Mouse (Mus musculus) forebrain, embryonic 11.5 days (tissue): ENCODE results near the gene Fbxl19. TPM values are rescaled to one million over a fixed set of nuclear protein-coding genes. Genes with fewer than 3 reads are reported as not detected.

Experiments
- ATAC-seq: fragments of 200-750 bp; cut with Nextera tagmentation; replicated peaks from 2 replicates; pipeline ENCODE4 v1.8.0; 2017; ENCODE audit warnings: moderate TSS enrichment; ENCODE audit not compliant: low FRiP score
- DNase-seq: peaks from one replicate; pipeline ENCODE4 v3.0.0-alpha.2; 2017; ENCODE audit warnings: low spot score
- H3K27ac ChIP-seq: fragments of 300-500 bp; sonication (generic); 2 replicates; pipeline ENCODE4 v1.5.1; 2014; ENCODE audit warnings: low read depth, low read length
- H3K27me3 ChIP-seq: fragments of 300-500 bp; sonication (generic); 2 replicates; pipeline ENCODE4 v1.6.1; 2014; ENCODE audit warnings: mild to moderate bottlenecking, low read length, mixed read lengths; ENCODE audit not compliant: control insufficient read depth, insufficient read depth
- H3K36me3 ChIP-seq: fragments of 300-500 bp; sonication (generic); 2 replicates; pipeline ENCODE4 v1.6.1; 2014; ENCODE audit warnings: mild to moderate bottlenecking, low read length, moderate library complexity, mixed read lengths; ENCODE audit not compliant: control insufficient read depth, insufficient read depth
- H3K4me1 ChIP-seq: fragments of 300-500 bp; sonication (generic); replicated peaks from 2 replicates; pipeline ENCODE4 v1.6.1; 2014; ENCODE audit warnings: low read length, mixed read lengths; ENCODE audit not compliant: control insufficient read depth, insufficient read depth
- H3K4me2 ChIP-seq: fragments of 300-500 bp; sonication (generic); 2 replicates; pipeline ENCODE4 v1.6.1; 2014; ENCODE audit warnings: low read depth, mild to moderate bottlenecking, low read length, moderate library complexity, mixed read lengths; ENCODE audit not compliant: severe bottlenecking
- H3K4me3 ChIP-seq: fragments of 300-500 bp; sonication (generic); 2 replicates; pipeline ENCODE4 v1.5.1; 2014; ENCODE audit warnings: low read depth, low read length
- H3K9ac ChIP-seq: fragments of 300-500 bp; sonication (generic); 2 replicates; pipeline ENCODE4 v1.6.1; 2014; ENCODE audit warnings: low read length
- H3K9me3 ChIP-seq: fragments of 300-500 bp; sonication (generic); 2 replicates; pipeline ENCODE4 v1.6.1; 2016; ENCODE audit warnings: low read length, mixed read lengths; ENCODE audit not compliant: control insufficient read depth
- WGBS: fragments of 180-500 bp; shearing (Covaris S2); extraction: QIAGEN DNeasy Blood & Tissue Kit; methylation state at CpG from one replicate; pipeline ENCODE4 v1.1.7; 2014; 5-methylcytosine and 5-hydroxymethylcytosine counted together
- microRNA counts: library from miRNA; unstranded; fragments of <30 nt; microRNA quantifications from one replicate; lab custom pipeline; 2015
- microRNA-seq: library from miRNA; unstranded; fragments of <30 nt; microRNA quantifications from one replicate; pipeline ENCODE4, GENCODE M21; 2016; ENCODE audit not compliant: insufficient number of aligned reads
- polyA plus RNA-seq: library from polyadenylated mRNA; unstranded; fragments of >200 nt; fragmentation: Nextera tagmentation; extraction: Ambion mirVana; gene quantifications from 2 replicates; pipeline ENCODE4 v1.2.1, GENCODE M21; 2014

The Fbxl19 gene
- polyA plus RNA-seq, 1 experiment from 2014 or later, result 7.9 TPM

DNA sequence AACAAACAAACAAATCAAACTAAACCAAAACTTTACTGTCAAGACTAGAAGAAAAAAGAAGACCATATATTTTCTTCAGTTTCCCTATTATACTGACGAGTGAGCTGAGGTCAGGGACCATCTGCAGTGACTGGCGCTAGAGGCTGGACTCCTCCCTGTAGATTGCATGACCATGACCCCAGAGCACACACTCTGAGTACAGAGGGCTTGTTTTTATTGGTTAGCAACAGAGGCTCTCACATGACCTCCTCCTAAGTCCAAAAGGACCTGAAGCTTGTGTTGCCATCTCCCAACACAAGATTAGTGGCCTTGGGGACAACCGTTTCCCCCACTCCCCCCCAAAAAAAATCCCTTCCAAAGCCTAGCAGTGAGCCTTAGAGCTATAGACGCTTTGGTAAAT, 69.5 kb downstream of the Fbxl19 start:
- DNase-seq (no peak), ATAC-seq (no peak)
- Histone ChIP-seq H3K9ac (no peak overlapping the region), H3K36me3 (no peaks in the 10 kb centered on the region), H3K4me1 (no peaks in the 10 kb centered on the region), H3K4me3 (no peak overlapping the region), H3K4me2 (no peak overlapping the region), H3K27ac (no peak overlapping the region), H3K9me3 (no peaks in the 10 kb centered on the region), H3K27me3 (no peaks in the 10 kb centered on the region)
- 92% methylated on average over 4 of the region's 4 CpGs for WGBS

DNA sequence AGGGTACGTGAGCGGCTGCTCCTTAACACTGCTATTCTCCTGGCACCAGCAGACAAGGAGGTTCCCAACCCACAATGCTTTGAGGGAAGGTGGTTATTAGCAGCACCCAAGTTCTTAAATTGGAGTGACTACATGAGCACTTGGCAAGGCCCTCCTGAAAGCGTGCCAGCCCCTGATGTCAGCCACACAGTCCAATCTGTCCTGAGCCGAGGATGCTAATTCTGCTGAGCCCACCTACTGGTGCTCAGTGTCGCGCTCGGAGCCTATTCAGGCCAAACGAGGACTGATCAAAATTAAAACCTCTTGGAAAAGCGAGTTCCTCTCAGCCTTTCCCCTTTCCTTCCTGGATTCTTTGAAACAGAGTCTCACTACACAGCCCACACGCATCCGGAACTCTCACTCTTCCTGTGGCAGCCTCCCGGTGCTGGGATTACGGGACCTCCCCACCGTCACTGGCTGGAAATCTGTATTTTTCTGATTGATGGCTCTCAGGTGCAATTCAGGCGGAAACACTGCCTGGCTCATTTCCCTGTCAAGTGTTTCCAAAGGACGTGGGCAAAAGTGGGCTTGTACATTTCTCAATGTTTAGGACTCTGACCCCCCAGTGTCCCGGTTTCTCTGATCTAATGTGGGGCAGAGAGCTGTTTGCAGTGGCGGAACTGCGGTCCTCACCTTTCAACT, 70.0 kb downstream of the Fbxl19 start:
- Histone ChIP-seq H3K4me3 (no peak overlapping the region), H3K9ac (no peak overlapping the region), H3K27me3 (no peaks in the 10 kb centered on the region), H3K9me3 (no peaks in the 10 kb centered on the region), H3K36me3 (no peaks in the 10 kb centered on the region), H3K4me1 (no peaks in the 10 kb centered on the region), H3K4me2 (no peak overlapping the region), H3K27ac (no peak overlapping the region)
- WGBS, result 89% methylated on average over 19 of the region's 19 CpGs
- ATAC-seq (no peak), DNase-seq (no peak)

DNA sequence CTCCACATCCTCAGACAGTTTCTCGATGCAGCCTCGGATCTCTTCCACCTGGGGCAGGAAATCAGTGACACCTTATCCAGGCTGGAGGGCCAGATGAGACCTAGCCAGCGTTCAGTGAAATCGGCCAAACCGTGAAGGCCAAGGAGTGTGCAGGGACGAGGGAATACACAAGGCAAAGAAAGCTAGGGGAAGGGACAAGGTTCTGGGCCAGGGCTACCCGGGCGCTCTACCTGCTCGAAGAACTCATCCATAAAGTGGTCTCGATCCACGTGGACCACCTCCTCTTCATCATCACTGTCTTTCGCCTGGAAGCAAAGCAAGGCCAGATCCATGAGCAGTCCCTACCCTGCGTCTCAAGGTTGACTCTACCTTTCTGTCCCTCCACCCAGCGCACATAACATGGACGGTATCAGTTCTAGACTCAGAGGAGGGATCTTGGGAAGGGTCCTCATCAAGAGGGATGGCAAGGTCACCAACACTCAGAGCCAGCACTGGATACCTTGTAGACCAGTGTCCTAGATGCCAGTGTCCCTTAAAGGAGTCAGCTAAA, 70.8 kb downstream of the Fbxl19 start:
- 95% methylated on average over 15 of the region's 15 CpGs for WGBS
- H3K4me1 ChIP-seq, result no peaks in the 10 kb centered on the region
- no peak overlapping the region for H3K4me3 ChIP-seq
- H3K4me2 ChIP-seq, result no peak overlapping the region
- ATAC-seq (no peak), DNase-seq (no peak)
- no peaks in the 10 kb centered on the region for H3K9me3 ChIP-seq
- no peaks in the 10 kb centered on the region for H3K27me3 ChIP-seq
- no peaks in the 10 kb centered on the region for H3K36me3 ChIP-seq
- no peak overlapping the region for H3K9ac ChIP-seq
- no peak overlapping the region for H3K27ac ChIP-seq

DNA sequence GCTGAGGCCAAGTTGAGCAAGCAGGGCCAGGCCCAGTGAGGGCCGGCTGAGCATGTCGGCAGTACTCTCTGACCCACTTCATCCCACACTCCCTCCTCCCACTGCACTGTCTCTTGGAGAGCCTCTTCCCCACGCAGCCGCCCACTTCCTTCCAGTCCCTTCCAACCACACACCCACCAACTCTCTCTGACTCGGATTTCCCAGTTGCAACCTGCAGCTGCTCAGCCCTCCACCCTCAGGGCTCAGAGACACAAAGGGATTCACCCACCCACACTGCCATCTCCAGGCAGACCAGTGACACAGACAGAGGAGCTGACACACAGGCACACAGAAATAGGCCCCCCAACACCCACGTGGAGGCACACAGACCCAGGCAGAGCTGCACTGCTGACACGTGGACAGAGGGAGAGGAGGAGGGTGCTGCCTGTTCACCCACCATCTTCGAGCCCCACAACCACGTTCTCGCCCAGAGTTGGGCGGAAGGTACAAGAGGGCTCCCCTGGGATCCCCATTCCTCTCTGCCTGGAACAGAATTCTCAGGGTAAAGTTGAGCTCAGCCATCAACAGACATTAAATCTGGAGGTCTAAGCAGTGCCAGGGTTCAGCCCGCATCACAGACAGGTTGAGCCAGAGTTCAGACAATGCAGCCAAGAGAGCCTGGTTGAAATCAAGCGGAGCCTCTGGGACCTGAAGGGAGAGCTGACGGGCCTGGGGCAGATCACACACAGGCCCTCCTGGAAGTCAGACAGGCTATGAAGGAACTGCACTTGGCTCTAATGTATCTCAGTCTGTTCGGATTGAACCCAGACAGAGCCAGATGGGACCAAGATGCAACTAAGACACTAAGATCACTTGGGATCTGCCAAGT, 71.8 kb downstream of the Fbxl19 start:
- Histone ChIP-seq H3K4me3 (no peak overlapping the region), H3K4me2 (no peak overlapping the region), H3K36me3 (no peaks in the 10 kb centered on the region), H3K27me3 (no peaks in the 10 kb centered on the region), H3K27ac (no peak overlapping the region), H3K9me3 (no peaks in the 10 kb centered on the region), H3K4me1 (no peaks in the 10 kb centered on the region), H3K9ac (no peak overlapping the region)
- WGBS, result 77% methylated on average over 15 of the region's 15 CpGs
- ATAC-seq, result no peak
- DNase-seq, result no peak

DNA sequence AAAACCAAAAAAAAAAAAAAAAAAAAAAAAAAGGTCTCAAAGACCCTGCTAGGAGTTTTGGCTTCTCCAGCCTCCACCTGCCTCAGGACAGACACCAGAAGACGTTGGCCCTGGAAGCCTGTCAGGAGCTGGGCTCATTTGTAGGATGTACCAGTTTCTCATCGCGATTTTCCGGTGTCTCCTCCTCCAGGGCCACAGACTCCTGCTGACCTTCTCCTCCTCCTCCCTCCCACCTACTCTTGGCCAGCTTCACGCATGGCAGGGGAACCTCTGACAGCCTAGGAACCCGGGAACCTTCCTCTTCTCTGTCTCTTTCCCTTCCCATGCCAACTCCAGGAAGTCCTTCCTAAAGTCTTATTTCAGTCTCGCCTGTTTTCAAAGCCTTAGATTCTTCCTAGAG, 72.7 kb downstream of the Fbxl19 start:
- no peak for DNase-seq
- 79% methylated on average over 7 of the region's 7 CpGs for WGBS

DNA sequence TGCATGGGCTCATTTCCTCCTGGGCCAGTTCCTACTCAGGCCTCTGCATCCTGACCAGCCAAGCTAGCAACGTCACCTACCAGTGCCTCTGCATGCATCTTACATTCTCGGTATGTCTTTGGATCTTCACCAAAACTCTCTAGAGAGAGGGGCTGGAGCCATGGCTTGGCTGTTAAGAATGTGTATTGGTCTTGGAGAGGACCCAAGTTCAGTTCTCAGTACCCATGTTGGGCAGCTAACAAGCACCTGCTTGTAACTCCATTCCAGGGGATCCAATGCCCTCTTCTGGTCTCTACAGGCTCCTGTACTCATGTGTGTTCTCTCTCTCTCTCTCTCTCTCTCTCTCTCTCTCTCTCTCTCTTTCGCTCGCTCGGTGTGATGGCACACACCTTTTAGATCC, 73.4 kb downstream of the Fbxl19 start:
- H3K36me3 ChIP-seq, result no peaks in the 10 kb centered on the region
- ATAC-seq (no peak), DNase-seq (no peak)
- H3K4me3 ChIP-seq, result no peak overlapping the region
- H3K27me3 ChIP-seq, result no peaks in the 10 kb centered on the region
- no peaks in the 10 kb centered on the region for H3K9me3 ChIP-seq
- no peaks in the 10 kb centered on the region for H3K4me1 ChIP-seq
- no peak overlapping the region for H3K9ac ChIP-seq
- H3K27ac ChIP-seq, result no peak overlapping the region
- 90% methylated on average over 5 of the region's 5 CpGs for WGBS
- no peak overlapping the region for H3K4me2 ChIP-seq

More for the DNA sequence above, 72.7 kb downstream of the Fbxl19 start:
- H3K9me3 ChIP-seq, result no peaks in the 10 kb centered on the region
- H3K27ac ChIP-seq, result no peak overlapping the region
- no peak overlapping the region for H3K4me2 ChIP-seq
- H3K4me3 ChIP-seq, result no peak overlapping the region
- no peak overlapping the region for H3K9ac ChIP-seq
- ATAC-seq, result no peak
- no peaks in the 10 kb centered on the region for H3K4me1 ChIP-seq
- no peaks in the 10 kb centered on the region for H3K36me3 ChIP-seq
- H3K27me3 ChIP-seq, result no peaks in the 10 kb centered on the region

MicroRNA genes within 50 kb of the gene (microRNA counts, 519-probe panel; counts per million panel counts)
- 31.2 counts per million for microRNA mmu-miR-762 (lab: Ali Mortazavi, UCI)

Small RNA genes within 50 kb of the gene (microRNA-seq; reads per million reads assigned to microRNA genes)
- gene Mir762, result not detected

Other genes starting within 250 kb of the Fbxl19 start
- gene Srcap, start 232.6 kb upstream of the Fbxl19 start, polyA plus RNA-seq, result 91.6 and 93.5 TPM in 2 replicates
- 23.3 and 24.7 TPM in 2 replicates for gene Gm42715, start 225.0 kb upstream of the Fbxl19 start, polyA plus RNA-seq
- gene Tmem265, start 183.2 kb upstream of the Fbxl19 start, polyA plus RNA-seq, result 10.2 and 13.0 TPM in 2 replicates
- 57.9 and 60.5 TPM in 2 replicates for gene Phkg2, start 171.2 kb upstream of the Fbxl19 start, polyA plus RNA-seq
- 13.5 and 17.7 TPM in 2 replicates for gene Ccdc189, start 155.9 kb upstream of the Fbxl19 start, polyA plus RNA-seq
- gene Rnf40, start 155.8 kb upstream of the Fbxl19 start, polyA plus RNA-seq, result 59.1 and 66.3 TPM in 2 replicates
- gene Zfp629, start 128.7 kb upstream of the Fbxl19 start, polyA plus RNA-seq, result 33.4 and 36.6 TPM in 2 replicates
- gene Bcl7c, start 35.6 kb upstream of the Fbxl19 start, polyA plus RNA-seq, result 59.5 and 65.8 TPM in 2 replicates
- 7.2 and 9.5 TPM in 2 replicates for gene Ctf1, start 31.8 kb upstream of the Fbxl19 start, polyA plus RNA-seq
- 0.63 TPM in 1 of 2 replicates, not detected in the other for gene Ctf2, start 12.4 kb upstream of the Fbxl19 start, polyA plus RNA-seq
- gene Orai3, start 25.3 kb downstream of the Fbxl19 start, polyA plus RNA-seq, result 6.6 and 7.1 TPM in 2 replicates
- gene Setd1a, start 32.1 kb downstream of the Fbxl19 start, polyA plus RNA-seq, result 28.8 and 30.7 TPM in 2 replicates
- gene Gm49388, start 41.1 kb downstream of the Fbxl19 start, polyA plus RNA-seq, result not detected in 2 replicates
- gene Hsd3b7, start 56.1 kb downstream of the Fbxl19 start, polyA plus RNA-seq, result 6.5 and 7.9 TPM in 2 replicates
- 10.1 and 13.2 TPM in 2 replicates for gene Stx4a, start 79.8 kb downstream of the Fbxl19 start, polyA plus RNA-seq
- gene Stx1b, start 80.0 kb downstream of the Fbxl19 start, polyA plus RNA-seq, result 11.1 and 13.0 TPM in 2 replicates
- gene Zfp646, start 131.7 kb downstream of the Fbxl19 start, polyA plus RNA-seq, result 26.2 and 26.8 TPM in 2 replicates
- gene Zfp668, start 132.3 kb downstream of the Fbxl19 start, polyA plus RNA-seq, result 32.6 and 32.9 TPM in 2 replicates
- 0.56 and 0.91 TPM in 2 replicates for gene Prss53, start 146.4 kb downstream of the Fbxl19 start, polyA plus RNA-seq
- gene Gm21974, start 150.9 kb downstream of the Fbxl19 start, polyA plus RNA-seq, result not detected in 2 replicates
- gene Vkorc1, start 151.1 kb downstream of the Fbxl19 start, polyA plus RNA-seq, result 47.8 and 48.9 TPM in 2 replicates
- 102 and 139 TPM in 2 replicates for gene Bckdk, start 159.5 kb downstream of the Fbxl19 start, polyA plus RNA-seq
- gene Kat8, start 168.0 kb downstream of the Fbxl19 start, polyA plus RNA-seq, result 55.9 and 58.3 TPM in 2 replicates
- 1.8 and 3.1 TPM in 2 replicates for gene Prss8, start 185.6 kb downstream of the Fbxl19 start, polyA plus RNA-seq
- gene Prss36, start 202.2 kb downstream of the Fbxl19 start, polyA plus RNA-seq, result 10.4 and 10.7 TPM in 2 replicates
- 44.7 and 62.6 TPM in 2 replicates for gene Fus, start 222.9 kb downstream of the Fbxl19 start, polyA plus RNA-seq
- 4.2 and 7.0 TPM in 2 replicates for gene Pycard, start 249.3 kb downstream of the Fbxl19 start, polyA plus RNA-seq